Mouse (Mus musculus) olfactory bulb, adult 2 months (tissue): ENCODE data around the gene Gfod1.

ENCODE experiments used
- CTCF ChIP-seq: fragments of 200-500 bp; IDR thresholded peaks from 2 replicates; pipeline ENCODE4 v1.5.1; 2012; ENCODE audit warnings: low read depth, mild to moderate bottlenecking, low read length, moderate library complexity; ENCODE audit not compliant: insufficient read depth
- POLR2A ChIP-seq: fragments of 200-500 bp; IDR thresholded peaks from 2 replicates; pipeline ENCODE4 v1.6.1; 2012; ENCODE audit warnings: mild to moderate bottlenecking, low read depth, low read length, moderate library complexity; ENCODE audit not compliant: insufficient read depth

DNA sequence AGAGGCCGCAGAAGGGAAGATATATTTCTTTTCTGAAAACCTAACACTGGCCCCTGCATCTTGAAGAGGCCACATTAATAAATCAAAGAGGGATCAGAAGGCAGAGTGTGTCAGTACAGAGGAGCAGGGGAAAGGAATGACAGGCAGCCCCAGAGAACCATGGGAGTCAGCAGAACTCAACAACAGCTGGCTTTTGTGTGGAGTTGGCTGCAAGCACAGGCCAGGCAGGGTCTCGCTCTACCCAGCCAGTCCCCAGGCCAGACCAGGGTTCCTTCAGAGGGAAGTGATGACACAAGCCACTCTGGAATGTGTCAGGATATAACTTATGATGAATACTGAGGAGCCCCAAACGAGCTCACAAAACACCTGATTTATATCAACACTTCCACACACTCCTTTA is 144.5 kb downstream of the Gfod1 start:
- TF ChIP-seq CTCF (no peak), POLR2A (no peak)
